Mouse (Mus musculus) limb, embryonic 11.5 days (tissue): ENCODE measurements around the gene 1700030K09Rik. TPM values are rescaled to one million over a fixed set of nuclear protein-coding genes. Genes with fewer than 3 reads are reported as not detected.

ENCODE experiments used
- ATAC-seq: fragments of 200-750 bp; cut with Nextera tagmentation; 2 replicates; pipeline ENCODE4 v1.8.0; 2017; ENCODE audit warnings: low read depth; ENCODE audit not compliant: insufficient number of reproducible peaks, low FRiP score, low TSS enrichment
- DNase-seq: peaks from one replicate; pipeline ENCODE4 v3.0.0-alpha.2; 2015; ENCODE audit warnings: low spot score
- H3K27ac ChIP-seq: fragments of 300-500 bp; sonication (generic); replicated peaks from 2 replicates; pipeline ENCODE4 v1.5.1; 2014; ENCODE audit warnings: low read depth, mild to moderate bottlenecking, low read length
- H3K27me3 ChIP-seq: fragments of 300-500 bp; sonication (generic); 2 replicates; pipeline ENCODE4 v1.6.1; 2014; ENCODE audit warnings: mild to moderate bottlenecking, low read length, mixed read lengths; ENCODE audit not compliant: control insufficient read depth, insufficient read depth
- H3K36me3 ChIP-seq: fragments of 300-500 bp; sonication (generic); 2 replicates; pipeline ENCODE4 v1.6.1; 2014; ENCODE audit warnings: mild to moderate bottlenecking, low read length, moderate library complexity, mixed read lengths; ENCODE audit not compliant: control insufficient read depth, insufficient read depth
- H3K4me1 ChIP-seq: fragments of 300-500 bp; sonication (generic); 2 replicates; pipeline ENCODE4 v1.6.1; 2014; ENCODE audit warnings: low read length, mixed read lengths; ENCODE audit not compliant: control insufficient read depth, insufficient read depth
- H3K4me2 ChIP-seq: fragments of 300-500 bp; sonication (generic); 2 replicates; pipeline ENCODE4 v1.6.1; 2014; ENCODE audit warnings: low read depth, mild to moderate bottlenecking, moderate library complexity; ENCODE audit not compliant: severe bottlenecking
- H3K4me3 ChIP-seq: fragments of 300-500 bp; sonication (generic); 2 replicates; pipeline ENCODE4 v1.5.1; 2014; ENCODE audit warnings: low read depth, low read length
- H3K9ac ChIP-seq: fragments of 300-500 bp; sonication (generic); 2 replicates; pipeline ENCODE4 v1.6.1; 2014; ENCODE audit warnings: mild to moderate bottlenecking, low read length
- H3K9me3 ChIP-seq: fragments of 300-500 bp; sonication (generic); 2 replicates; pipeline ENCODE4 v1.6.1; 2016; ENCODE audit warnings: low read length; ENCODE audit not compliant: control insufficient read depth
- WGBS: fragments of 180-500 bp; shearing (Covaris S2); extraction: QIAGEN DNeasy Blood & Tissue Kit; methylation state at CpG from one replicate; pipeline ENCODE4 v1.1.7; 2014; 5-methylcytosine and 5-hydroxymethylcytosine counted together
- polyA plus RNA-seq: library from polyadenylated mRNA; unstranded; fragments of >200 nt; fragmentation: Nextera tagmentation; extraction: Ambion mirVana; gene quantifications from 2 replicates; pipeline ENCODE4 v1.2.1, GENCODE M21; 2014

Gene 1700030K09Rik
- polyA plus RNA-seq, 1 experiment from 2014 or later = 13.5 TPM

- 98% methylated on average over 7 of the region's 7 CpGs for WGBS
Measured at GRCm38 (mm10) chr8:72470684-72471083, 27.0 kb downstream of the 1700030K09Rik start.

GRCm38 (mm10) chr8:72474826-72475546, 31.3 kb downstream of the 1700030K09Rik start, which contains the start of gene Cherp:
TSS of gene Cherp (minus strand) at chr8:72475226.
- WGBS = under 1% methylated on average over 78 of the region's 80 CpGs
- Histone ChIP-seq H3K4me3 (peak within 1 kb of the TSS; percentile 63), H3K4me1 (peaks cover 8% of the 10 kb centered on the region; the same call in 1 of the 2 replicates), H3K9ac (peak within 1 kb of the TSS; percentile 77), H3K27ac (peak within 1 kb of the TSS; percentile 84), H3K36me3 (peaks cover 23% of the 10 kb centered on the region), H3K27me3 (no peaks in the 10 kb centered on the region), H3K4me2 (peak within 1 kb of the TSS; percentile 86), H3K9me3 (no peaks in the 10 kb centered on the region)
- peak; percentile 92 for ATAC-seq
- peak; percentile 95 for DNase-seq

More at GRCm38 (mm10) chr8:72470684-72471083, 27.0 kb downstream of the 1700030K09Rik start:
- no peaks in the 10 kb centered on the region for H3K9me3 ChIP-seq
- no peaks in the 10 kb centered on the region for H3K27me3 ChIP-seq
- no peak overlapping the region for H3K4me2 ChIP-seq
- H3K4me3 ChIP-seq = no peak overlapping the region
- H3K9ac ChIP-seq = no peak overlapping the region
- DNase-seq (no peak), ATAC-seq (no peak)
- peaks cover 59% of the 10 kb centered on the region for H3K36me3 ChIP-seq
- peaks cover 3% of the 10 kb centered on the region; the same call in 1 of the 2 replicates for H3K4me1 ChIP-seq
- H3K27ac ChIP-seq = no peak overlapping the region

DNA sequence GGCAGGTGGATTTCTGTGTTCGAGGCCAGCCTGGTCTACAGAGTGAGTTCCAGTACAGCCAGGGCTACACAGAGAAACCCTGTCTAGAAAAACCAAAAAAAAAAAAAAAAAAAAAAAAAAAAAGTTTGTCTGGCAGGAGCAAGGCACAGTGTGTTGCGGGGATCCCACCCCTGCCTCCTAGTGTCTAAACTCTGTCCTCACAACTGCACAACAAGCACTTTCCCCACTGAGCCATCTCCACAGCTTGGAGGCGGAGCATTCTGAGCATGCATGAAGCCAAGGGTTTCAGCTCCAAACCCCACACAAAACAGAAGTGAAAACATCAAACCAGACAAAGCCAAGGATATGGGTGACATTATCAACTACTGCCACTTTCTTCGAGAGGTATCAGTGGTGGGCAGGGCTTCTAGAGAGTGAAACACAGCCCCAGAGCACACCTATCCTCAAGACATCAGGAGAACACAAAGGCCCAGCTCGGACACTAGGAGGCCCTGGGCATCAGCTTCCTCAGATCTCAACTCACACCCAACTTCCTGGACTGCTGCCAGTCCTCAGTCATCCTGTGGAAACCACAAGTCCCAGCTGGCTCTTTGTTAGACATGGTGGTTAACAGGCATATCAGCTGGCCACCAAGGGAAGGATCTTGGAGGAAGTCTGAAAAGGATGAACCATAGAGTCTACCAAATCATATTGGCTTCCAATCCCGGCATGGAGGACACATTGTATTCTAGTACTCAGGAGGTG, 41.9 kb downstream of the 1700030K09Rik start:
- Histone ChIP-seq H3K9ac (no peak overlapping the region), H3K27me3 (no peaks in the 10 kb centered on the region), H3K4me1 (no peaks in the 10 kb centered on the region), H3K4me2 (no peak overlapping the region), H3K36me3 (peaks cover 21% of the 10 kb centered on the region; the same call in 1 of the 2 replicates), H3K9me3 (no peaks in the 10 kb centered on the region), H3K4me3 (no peak overlapping the region), H3K27ac (no peak overlapping the region)
- DNase-seq = no peak
- no peak for ATAC-seq
- 90% methylated on average over 6 of the region's 6 CpGs for WGBS

GRCm38 (mm10) chr8:72487014-72487413, 43.3 kb downstream of the 1700030K09Rik start:
- Histone ChIP-seq H3K36me3 (peaks cover 21% of the 10 kb centered on the region; the same call in 1 of the 2 replicates), H3K27me3 (no peaks in the 10 kb centered on the region), H3K4me2 (no peak overlapping the region), H3K4me1 (peaks cover 5% of the 10 kb centered on the region; the same call in 1 of the 2 replicates), H3K9ac (no peak overlapping the region), H3K27ac (no peak overlapping the region), H3K9me3 (no peaks in the 10 kb centered on the region), H3K4me3 (no peak overlapping the region)
- DNase-seq (no peak), ATAC-seq (no peak)

GRCm38 (mm10) chr8:72491017-72491416, 47.3 kb downstream of the 1700030K09Rik start:
- no peak for ATAC-seq
- no peaks in the 10 kb centered on the region for H3K9me3 ChIP-seq
- no peak overlapping the region; the same call in 1 of the 2 replicates for H3K4me2 ChIP-seq
- peaks cover 11% of the 10 kb centered on the region; the same call in 1 of the 2 replicates for H3K36me3 ChIP-seq
- H3K27me3 ChIP-seq = no peaks in the 10 kb centered on the region
- DNase-seq = no peak
- H3K27ac ChIP-seq = no peak overlapping the region
- no peak overlapping the region for H3K4me3 ChIP-seq
- 83% methylated on average over 2 of the region's 2 CpGs for WGBS
- no peak overlapping the region for H3K9ac ChIP-seq
- H3K4me1 ChIP-seq = peaks cover 9% of the 10 kb centered on the region; the same call in 1 of the 2 replicates

DNA sequence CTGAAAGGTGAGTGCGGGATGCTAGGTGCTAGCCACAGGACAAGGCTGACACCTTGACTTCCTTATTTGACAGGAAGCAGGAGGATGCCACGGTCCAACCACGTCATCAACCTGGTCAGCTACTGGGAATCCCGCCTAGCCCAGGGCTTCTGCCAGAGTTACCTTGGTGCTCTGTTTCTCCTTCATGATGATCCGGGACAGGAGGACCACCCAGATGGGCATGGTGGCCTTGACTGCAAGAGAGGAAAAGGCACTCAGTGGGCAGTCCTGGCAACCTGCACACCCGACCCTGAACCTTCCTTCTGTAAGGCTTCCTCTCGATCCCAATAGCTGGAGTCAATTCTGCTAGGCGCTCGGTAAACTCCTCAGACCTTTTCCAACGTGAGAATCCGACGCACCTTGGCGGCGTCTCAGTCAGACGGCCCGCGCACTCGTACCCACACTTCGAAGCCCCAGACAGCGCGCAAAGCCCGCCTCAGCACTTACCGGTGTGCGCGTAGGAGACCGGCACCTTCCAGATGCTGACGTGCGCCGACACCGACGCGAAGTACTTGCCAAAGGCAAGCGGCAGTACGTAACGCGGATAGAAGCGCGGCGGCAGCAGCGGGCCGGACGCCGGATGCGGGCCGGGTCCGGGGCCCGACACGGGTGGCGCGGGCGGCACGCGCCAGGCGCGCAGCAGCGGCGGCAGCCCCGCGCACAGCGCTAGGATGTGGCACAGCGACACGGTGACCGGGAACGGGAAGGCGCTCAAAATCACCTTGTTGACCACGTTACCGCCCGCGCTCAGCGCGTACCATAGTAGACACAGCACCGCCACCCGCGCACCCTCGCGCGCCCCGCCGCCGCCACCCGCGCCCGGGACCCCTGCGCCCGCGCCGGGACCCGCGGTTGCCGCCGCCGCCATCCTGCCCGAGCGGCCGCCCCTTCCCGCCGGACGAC, 48.3 kb downstream of the 1700030K09Rik start, which contains the start of gene Slc35e1:
Slc35e1 (minus strand) TSS at position 935 of the 942 bp plus-strand sequence.
- DNase-seq = peak; percentile 53
- H3K27ac ChIP-seq = peak within 1 kb of the TSS; percentile 18; the same call in 1 of the 2 replicates
- peak within 1 kb of the TSS; percentile 80 for H3K4me3 ChIP-seq
- WGBS = under 1% methylated on average over 83 of the region's 98 CpGs
- H3K27me3 ChIP-seq = no peaks in the 10 kb centered on the region
- H3K9me3 ChIP-seq = no peaks in the 10 kb centered on the region
- H3K9ac ChIP-seq = peak within 1 kb of the TSS; percentile 80
- peaks cover 16% of the 10 kb centered on the region; the same call in 1 of the 2 replicates for H3K36me3 ChIP-seq
- H3K4me2 ChIP-seq = peak within 1 kb of the TSS; percentile 88
- H3K4me1 ChIP-seq = peaks cover 9% of the 10 kb centered on the region; the same call in 1 of the 2 replicates
- ATAC-seq = peak; percentile 11

- Histone ChIP-seq H3K36me3 (peaks cover 16% of the 10 kb centered on the region; the same call in 1 of the 2 replicates), H3K27ac (no peak overlapping the region), H3K9me3 (no peaks in the 10 kb centered on the region), H3K4me3 (peak overlapping the region; percentile 80), H3K27me3 (no peaks in the 10 kb centered on the region), H3K4me2 (peak overlapping the region; percentile 75), H3K4me1 (peaks cover 9% of the 10 kb centered on the region; the same call in 1 of the 2 replicates), H3K9ac (peak overlapping the region; percentile 80)
- ATAC-seq (peak; percentile 95), DNase-seq (peak; percentile 99)
- 0% methylated on average over 44 of the region's 56 CpGs for WGBS
Measured at GRCm38 (mm10) chr8:72492622-72493081, 49.0 kb downstream of the 1700030K09Rik start.
